Mouse (Mus musculus) kidney, postnatal 0 days (tissue): ENCODE data around the gene Stpg1. TPM values are rescaled to one million over a fixed set of nuclear protein-coding genes. Genes with fewer than 3 reads are reported as not detected.

ENCODE experiments used
- ATAC-seq: fragments of 200-750 bp; cut with Nextera tagmentation; replicated peaks from 2 replicates; pipeline ENCODE4 v1.8.0; 2017; ENCODE audit warnings: low read depth, moderate number of reproducible peaks, moderate TSS enrichment, moderate library complexity; ENCODE audit not compliant: low FRiP score
- DNase-seq: peaks from one replicate; pipeline ENCODE4 v3.0.0-alpha.2; 2016; ENCODE audit warnings: low spot score
- H3K27ac ChIP-seq: fragments of 300-500 bp; sonication (generic); 2 replicates; pipeline ENCODE4 v1.5.1; 2014; ENCODE audit warnings: mild to moderate bottlenecking
- H3K27me3 ChIP-seq: fragments of 300-500 bp; sonication (generic); 2 replicates; pipeline ENCODE4 v1.6.1; 2014; ENCODE audit warnings: low read length, mixed read lengths; ENCODE audit not compliant: insufficient read depth
- H3K36me3 ChIP-seq: fragments of 300-500 bp; sonication (generic); 2 replicates; pipeline ENCODE4 v1.6.1; 2014; ENCODE audit warnings: low read length, mixed read lengths; ENCODE audit not compliant: insufficient read depth
- H3K4me1 ChIP-seq: fragments of 300-500 bp; sonication (generic); replicated peaks from 2 replicates; pipeline ENCODE4 v1.6.1; 2014; ENCODE audit warnings: antibody characterized with exemption, low read length, mixed read lengths; ENCODE audit not compliant: insufficient read depth
- H3K4me2 ChIP-seq: fragments of 300-500 bp; sonication (generic); 2 replicates; pipeline ENCODE4 v1.6.1; 2014; ENCODE audit warnings: mild to moderate bottlenecking, low read length, moderate library complexity, mixed read lengths
- H3K4me3 ChIP-seq: fragments of 300-500 bp; sonication (generic); replicated peaks from 2 replicates; pipeline ENCODE4 v1.5.1; 2014; ENCODE audit warnings: low read depth, low read length
- H3K9ac ChIP-seq: fragments of 300-500 bp; sonication (generic); 2 replicates; pipeline ENCODE4 v1.6.1; 2014; ENCODE audit warnings: low read depth, low read length
- H3K9me3 ChIP-seq: fragments of 300-500 bp; sonication (generic); replicated peaks from 2 replicates; pipeline ENCODE4 v1.6.1; 2016; ENCODE audit warnings: low read length, inconsistent platforms, mixed read lengths
- CTCF ChIP-seq: IDR thresholded peaks from 2 replicates; pipeline ENCODE4 v1.5.1; 2016; ENCODE audit warnings: antibody characterized with exemption, low read depth, mild to moderate bottlenecking, moderate library complexity
- WGBS: fragments of 180-500 bp; shearing (Covaris S2); extraction: QIAGEN DNeasy Blood & Tissue Kit; methylation state at CpG from one replicate; pipeline ENCODE4 v1.1.7; 2014; 5-methylcytosine and 5-hydroxymethylcytosine counted together
- polyA plus RNA-seq: library from polyadenylated mRNA; unstranded; fragments of >200 nt; fragmentation: Nextera tagmentation; extraction: Ambion mirVana; gene quantifications from 2 replicates; pipeline ENCODE4 v1.2.1, GENCODE M21; 2015

Gene Stpg1
- polyA plus RNA-seq, 1 experiment from 2014 or later, result 0.42 TPM

GRCm38 (mm10) chr4:135570152-135571036, 75.8 kb downstream of the Stpg1 start:
- Histone ChIP-seq H3K9ac (no peak overlapping the region), H3K27me3 (peaks cover 29% of the 10 kb centered on the region; the same call in 1 of the 2 replicates), H3K4me2 (peak overlapping the region; percentile 59), H3K4me1 (peaks cover 15% of the 10 kb centered on the region; the same call in 1 of the 2 replicates), H3K27ac (0 out of 2 replicates have a peak overlapping the region, but pooled peaks have one; percentile 19), H3K9me3 (no peaks in the 10 kb centered on the region), H3K36me3 (no peaks in the 10 kb centered on the region), H3K4me3 (peak overlapping the region; percentile 31)
- TF ChIP-seq CTCF, result peak; percentile 28; the same call in 1 of the 2 replicates
- ATAC-seq (peak; percentile 19; the same call in 1 of the 2 replicates), DNase-seq (peak; percentile 75)
- 13% methylated on average over 32 of the region's 32 CpGs for WGBS

DNA sequence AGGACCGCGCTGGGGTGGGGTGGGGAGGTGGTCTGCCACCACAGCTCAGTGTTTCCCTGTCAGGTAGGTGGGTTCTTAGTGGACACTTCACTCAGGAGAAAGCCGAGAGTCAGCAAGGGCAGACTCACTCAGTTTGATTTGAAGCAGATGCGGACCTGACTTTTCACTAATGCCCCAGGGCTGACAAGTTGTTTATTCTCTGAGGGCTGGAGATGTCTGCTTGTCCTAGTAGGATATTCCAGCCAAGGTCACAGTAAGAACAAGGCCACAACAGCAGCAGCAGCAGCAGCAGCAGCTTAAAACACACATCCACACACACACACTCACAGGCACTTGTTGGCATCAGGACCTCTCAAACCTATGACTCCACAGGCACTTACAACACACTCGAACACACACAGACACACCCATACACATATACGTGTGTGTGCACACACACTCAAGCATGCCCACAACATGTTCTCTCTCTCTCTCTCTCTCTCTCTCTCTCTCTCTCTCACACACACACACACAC, 76.5 kb downstream of the Stpg1 start:
- Histone ChIP-seq H3K36me3 (no peaks in the 10 kb centered on the region), H3K4me1 (peaks cover 13% of the 10 kb centered on the region; the same call in 1 of the 2 replicates), H3K9ac (no peak overlapping the region), H3K27ac (no peak overlapping the region), H3K9me3 (no peaks in the 10 kb centered on the region), H3K4me2 (no peak overlapping the region), H3K27me3 (peaks cover 29% of the 10 kb centered on the region; the same call in 1 of the 2 replicates), H3K4me3 (no peak overlapping the region)
- ATAC-seq (no peak), DNase-seq (no peak)
- 52% methylated on average over 6 of the region's 6 CpGs for WGBS
- no peak for TF ChIP-seq CTCF

DNA sequence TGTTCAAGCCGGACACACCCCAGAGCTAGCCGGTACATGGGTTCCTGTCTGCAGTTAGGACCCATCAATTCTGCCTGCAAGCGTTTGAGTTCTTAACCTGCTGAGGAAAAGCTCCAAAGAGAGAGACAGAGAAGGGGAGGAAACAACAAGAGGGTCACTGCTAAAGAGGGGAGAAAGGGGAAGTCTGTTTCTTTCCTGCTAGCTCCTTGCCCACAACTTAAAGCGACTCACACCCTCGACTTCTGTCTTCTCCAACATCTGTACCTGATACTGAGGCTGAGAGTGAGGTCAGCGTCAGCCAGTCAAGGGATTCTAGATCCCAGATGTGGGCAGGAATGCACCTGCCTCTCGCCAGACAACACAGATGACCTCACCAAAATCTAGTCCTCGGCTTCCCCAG, 77.7 kb downstream of the Stpg1 start:
- WGBS, result 25% methylated on average over 8 of the region's 8 CpGs
- Histone ChIP-seq H3K9ac (no peak overlapping the region), H3K9me3 (no peaks in the 10 kb centered on the region), H3K4me3 (no peak overlapping the region), H3K4me2 (no peak overlapping the region), H3K27me3 (peaks cover 29% of the 10 kb centered on the region; the same call in 1 of the 2 replicates), H3K4me1 (peaks cover 11% of the 10 kb centered on the region; the same call in 1 of the 2 replicates), H3K27ac (no peak overlapping the region), H3K36me3 (no peaks in the 10 kb centered on the region)
- ATAC-seq (no peak), DNase-seq (no peak)
- no peak for TF ChIP-seq CTCF

DNA sequence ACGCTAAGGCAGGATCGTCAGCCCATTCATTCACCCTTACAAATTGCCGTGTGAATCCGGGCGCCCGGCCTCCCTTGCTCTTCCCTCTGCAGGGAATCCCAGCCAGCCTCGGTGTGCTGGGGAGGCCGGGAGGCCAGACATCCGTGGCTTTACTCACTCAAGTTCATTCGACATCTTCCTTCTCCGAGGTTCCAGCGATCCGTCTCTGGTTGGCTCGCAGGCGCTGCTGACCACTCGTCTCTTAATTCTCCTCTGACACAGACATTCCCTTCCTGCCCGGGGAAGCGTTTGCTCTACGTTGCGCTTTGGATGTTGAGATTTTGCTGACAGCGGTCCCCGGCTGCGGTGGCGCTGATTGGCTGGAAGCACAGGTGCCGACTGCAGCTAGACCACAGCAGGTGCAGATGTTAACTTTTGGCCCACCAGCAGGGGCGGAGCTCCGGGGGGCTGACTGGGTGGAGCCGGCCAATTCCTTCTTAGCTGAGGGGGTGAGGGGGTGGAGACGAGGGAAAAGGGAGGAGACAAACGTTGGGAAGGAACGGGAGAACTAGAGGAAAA, 78.7 kb downstream of the Stpg1 start, which contains the start of gene Grhl3:
Gene Grhl3, minus strand, starts transcription at position 380 of the 558 bp plus-strand sequence.
- Histone ChIP-seq H3K27me3 (peaks cover 27% of the 10 kb centered on the region; the same call in 1 of the 2 replicates), H3K4me1 (peaks cover 10% of the 10 kb centered on the region; the same call in 1 of the 2 replicates), H3K27ac (no peak within 1 kb of the TSS), H3K4me2 (peak within 1 kb of the TSS; percentile 40), H3K36me3 (no peaks in the 10 kb centered on the region), H3K9ac (0 out of 2 replicates have a peak within 1 kb of the TSS, but pooled peaks have one; percentile 18), H3K4me3 (peak within 1 kb of the TSS; percentile 19), H3K9me3 (no peaks in the 10 kb centered on the region)
- under 1% methylated on average over 31 of the region's 31 CpGs for WGBS
- TF ChIP-seq CTCF, result peak; percentile 50
- ATAC-seq (0 out of 2 replicates have a peak, but pooled peaks have one; percentile 21), DNase-seq (peak; percentile 63)

DNA sequence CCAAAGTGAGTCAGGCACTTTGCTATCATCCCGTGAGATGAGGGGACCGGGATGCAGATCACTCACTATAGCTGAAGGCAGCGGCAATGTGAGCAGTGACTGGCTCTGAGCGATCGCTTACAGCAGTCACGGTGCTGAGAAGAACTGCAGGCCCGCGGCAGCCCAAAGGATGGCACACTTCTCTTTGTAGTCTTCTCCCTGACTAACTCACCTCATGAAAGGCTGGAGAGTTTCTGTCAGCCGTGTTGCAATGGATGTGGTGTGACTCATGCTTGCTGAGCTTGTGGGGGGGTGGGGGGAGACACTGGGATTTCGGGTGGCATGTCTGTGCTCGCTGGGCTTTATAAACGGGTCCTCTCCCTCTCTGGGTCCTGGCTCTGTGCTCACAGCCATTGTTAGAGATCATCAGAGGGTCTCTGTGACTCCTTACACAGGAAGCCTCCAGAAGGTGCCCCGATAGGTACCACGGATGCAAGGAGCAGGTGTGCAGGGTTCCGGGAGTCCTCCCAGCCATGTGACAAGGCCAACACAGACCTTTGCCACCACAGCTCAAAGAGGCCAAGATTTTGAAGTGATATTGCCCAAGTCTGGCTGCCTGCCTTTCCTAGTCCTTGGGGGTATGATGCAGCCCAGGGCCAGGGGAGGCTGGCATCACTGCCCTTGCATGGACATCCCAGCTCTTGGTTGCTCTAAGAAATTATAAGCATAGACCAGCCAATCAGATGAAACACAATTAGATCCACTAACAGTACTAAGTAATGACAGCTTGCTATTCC, 81.0 kb downstream of the Stpg1 start:
- WGBS, result 58% methylated on average over 15 of the region's 15 CpGs

More for the DNA sequence above, 81.0 kb downstream of the Stpg1 start:
- no peak overlapping the region for H3K4me2 ChIP-seq
- no peak overlapping the region for H3K9ac ChIP-seq
- TF ChIP-seq CTCF, result no peak
- no peak overlapping the region for H3K4me3 ChIP-seq
- no peak overlapping the region for H3K27ac ChIP-seq
- H3K4me1 ChIP-seq, result peaks cover 5% of the 10 kb centered on the region; the same call in 1 of the 2 replicates
- DNase-seq (no peak), ATAC-seq (no peak)
- H3K9me3 ChIP-seq, result no peaks in the 10 kb centered on the region
- peaks cover 20% of the 10 kb centered on the region; the same call in 1 of the 2 replicates for H3K27me3 ChIP-seq
- no peaks in the 10 kb centered on the region for H3K36me3 ChIP-seq
